Mouse (Mus musculus) embryonic fibroblast, embryonic 13.5 days (primary cell): ENCODE measurements around the gene Zbtb8a. TPM values are rescaled to one million over a fixed set of nuclear protein-coding genes. Genes with fewer than 3 reads are reported as not detected.
A peak's percentile ranks its signal among the peaks of the same experiment; 100 is the strongest.

Experiments used
- H3K27ac ChIP-seq: 2 replicates; pipeline ENCODE4 v1.5.1; 2012; ENCODE audit warnings: low read length, control low read depth, inconsistent platforms; ENCODE audit not compliant: insufficient read depth
- H3K4me1 ChIP-seq: 2 replicates; pipeline ENCODE4 v1.6.1; 2011; ENCODE audit warnings: low read length; ENCODE audit not compliant: control insufficient read depth, insufficient read depth
- H3K4me3 ChIP-seq: 2 replicates; pipeline ENCODE4 v1.5.1; 2011; ENCODE audit warnings: mild to moderate bottlenecking, control low read depth, low read length; ENCODE audit not compliant: insufficient read depth
- CTCF ChIP-seq: IDR thresholded peaks from 2 replicates; pipeline ENCODE4 v1.5.1; 2011; ENCODE audit warnings: mild to moderate bottlenecking, control low read depth, low read length, moderate library complexity, borderline replicate concordance; ENCODE audit not compliant: insufficient read depth
- POLR2A ChIP-seq: IDR thresholded peaks from 2 replicates; pipeline ENCODE4 v1.6.1; 2011; ENCODE audit warnings: low read depth, mild to moderate bottlenecking, control low read depth, low read length, moderate library complexity
- polyA plus RNA-seq: library from polyadenylated mRNA; stranded (reverse); fragments of >200 nt; gene quantifications from 2 replicates; pipeline ENCODE4 v1.2.4, GENCODE M21; 2011; ENCODE audit warnings: low read depth; ENCODE audit not compliant: missing spikeins, insufficient read length

Gene Zbtb8a
- polyA plus RNA-seq, 1 experiment = 6.9 TPM

GRCm38 (mm10) chr4:129335216-129336074 lies 42.5 kb downstream of the Zbtb8a start, which contains the start of the genes Rbbp4 and Zbtb8os:
TSS of gene Rbbp4 (minus strand) at chr4:129335370.
TSS of gene Zbtb8os (plus strand) at chr4:129335695.
- TF ChIP-seq POLR2A (peak; percentile 76), CTCF (no peak)
- Histone ChIP-seq H3K27ac (peak within 1 kb of the TSS; percentile 99), H3K4me1 (peaks cover 6% of the 10 kb centered on the region), H3K4me3 (peak within 1 kb of the TSS; percentile 86)

- no peak for TF ChIP-seq CTCF
- H3K4me3 ChIP-seq = peak overlapping the region; percentile 86
- H3K27ac ChIP-seq = peak overlapping the region; percentile 64
- peaks cover 6% of the 10 kb centered on the region for H3K4me1 ChIP-seq
Measured at GRCm38 (mm10) chr4:129334677-129335215, 43.2 kb downstream of the Zbtb8a start.

- Histone ChIP-seq H3K4me1 (peaks cover 2% of the 10 kb centered on the region; the same call in 1 of the 2 replicates), H3K4me3 (peak overlapping the region; percentile 33), H3K27ac (no peak overlapping the region)
- TF ChIP-seq POLR2A (no peak), CTCF (no peak)
Measured at GRCm38 (mm10) chr4:129332846-129333245, 45.1 kb downstream of the Zbtb8a start.

- no peak overlapping the region for H3K27ac ChIP-seq
- no peak overlapping the region for H3K4me3 ChIP-seq
- H3K4me1 ChIP-seq = peaks cover 15% of the 10 kb centered on the region
- TF ChIP-seq CTCF (no peak), POLR2A (no peak)
Measured at GRCm38 (mm10) chr4:129326191-129326590, 51.7 kb downstream of the Zbtb8a start.

- Histone ChIP-seq H3K27ac (peak overlapping the region; percentile 90; the same call in 1 of the 2 replicates), H3K4me3 (no peak overlapping the region), H3K4me1 (peaks cover 15% of the 10 kb centered on the region)
- TF ChIP-seq CTCF (no peak), POLR2A (no peak)
Measured at GRCm38 (mm10) chr4:129324756-129325155, 53.2 kb downstream of the Zbtb8a start.

- TF ChIP-seq CTCF (no peak), POLR2A (no peak)
- Histone ChIP-seq H3K4me3 (no peak overlapping the region), H3K4me1 (peaks cover 15% of the 10 kb centered on the region), H3K27ac (peak overlapping the region; percentile 61; the same call in 1 of the 2 replicates)
Measured at GRCm38 (mm10) chr4:129323491-129323890, 54.4 kb downstream of the Zbtb8a start.

- Histone ChIP-seq H3K4me3 (no peak overlapping the region), H3K27ac (no peak overlapping the region), H3K4me1 (peaks cover 15% of the 10 kb centered on the region)
- TF ChIP-seq POLR2A (no peak), CTCF (no peak)
Measured at GRCm38 (mm10) chr4:129322042-129322441, 55.9 kb downstream of the Zbtb8a start.

GRCm38 (mm10) chr4:129320876-129321275 lies 57.0 kb downstream of the Zbtb8a start:
- TF ChIP-seq POLR2A = no peak
- TF ChIP-seq CTCF = no peak
- Histone ChIP-seq H3K4me1 (peaks cover 10% of the 10 kb centered on the region), H3K27ac (no peak overlapping the region), H3K4me3 (no peak overlapping the region)

GRCm38 (mm10) chr4:129313886-129314285 lies 64.0 kb downstream of the Zbtb8a start:
- no peak overlapping the region for H3K27ac ChIP-seq
- H3K4me1 ChIP-seq = no peaks in the 10 kb centered on the region
- TF ChIP-seq CTCF (no peak), POLR2A (no peak)

GRCm38 (mm10) chr4:129307936-129308335 lies 70.0 kb downstream of the Zbtb8a start:
- TF ChIP-seq POLR2A = no peak
- no peak for TF ChIP-seq CTCF
- no peak overlapping the region for H3K4me3 ChIP-seq

More at GRCm38 (mm10) chr4:129313886-129314285, 64.0 kb downstream of the Zbtb8a start:
- H3K4me3 ChIP-seq = no peak overlapping the region

More at GRCm38 (mm10) chr4:129307936-129308335, 70.0 kb downstream of the Zbtb8a start:
- Histone ChIP-seq H3K4me1 (peaks cover 7% of the 10 kb centered on the region), H3K27ac (no peak overlapping the region)
